15 mouse cellular contexts compared by ENCODE assay signal in the genomic region with DNA sequence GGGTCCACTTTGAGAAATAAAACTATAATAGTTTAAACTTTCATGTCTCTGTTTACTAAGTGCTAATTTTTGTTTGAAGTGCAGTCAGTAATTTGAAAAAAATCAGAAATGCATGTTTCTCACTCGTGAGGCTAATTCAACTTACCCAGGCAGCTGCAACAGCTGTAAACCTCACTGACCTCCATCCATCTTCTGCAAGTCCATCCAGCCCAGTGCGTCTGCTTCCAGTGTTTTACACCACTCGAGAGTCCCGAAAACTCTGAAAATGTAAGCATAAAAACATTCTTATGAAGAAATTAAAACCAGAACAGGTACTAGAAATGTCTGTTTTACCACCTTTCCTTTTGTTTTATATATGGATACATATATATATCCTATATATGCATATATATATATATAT.
"Had no signal": no experiment of that assay in that cellular context is flagged by ENCODE, and none has a peak within 500 bp of the region (broad histone marks: within the 10 kb centered on the region; RNA-seq: fewer than 3 reads in every experiment).

No protein-coding gene starts in this region.

- H3K27ac ChIP-seq: neural tube, embryonic 15.5 days; stomach, embryonic 15.5 days; stomach, postnatal 0 days had no signal

- H3K27me3 ChIP-seq: neural tube, embryonic 15.5 days; stomach, embryonic 15.5 days had no signal

- H3K4me1 ChIP-seq: neural tube, embryonic 15.5 days; stomach, embryonic 15.5 days had no signal

- H3K4me2 ChIP-seq: neural tube, embryonic 15.5 days; stomach, embryonic 15.5 days had no signal

- DNase-seq: retina, postnatal 1 day; right cerebral cortex, adult 18-20 months; right cerebral cortex, postnatal 14 days; right cerebral cortex, postnatal 25 days; right cerebral cortex, postnatal 4 days; spleen, adult 18-20 months; thymus, adult 18-20 months; thymus, adult 2 months; thymus, postnatal 14 days; thymus, postnatal 25 days; thymus, postnatal 36 days; thymus, postnatal 4 days had no signal

- H3K4me3 ChIP-seq: neural tube, embryonic 15.5 days; stomach, embryonic 15.5 days had no signal

- H3K9me3 ChIP-seq: neural tube, embryonic 15.5 days had no signal

- H3K9ac ChIP-seq: neural tube, embryonic 15.5 days; stomach, embryonic 15.5 days had no signal
